Mouse (Mus musculus) embryonic facial prominence, embryonic 13.5 days (tissue): ENCODE measurements around the gene Mien1. TPM values are rescaled to one million over a fixed set of nuclear protein-coding genes. Genes with fewer than 3 reads are reported as not detected.

Experiments used
- ATAC-seq: fragments of 200-750 bp; cut with Nextera tagmentation; 2 replicates; pipeline ENCODE4 v1.8.0; 2017; ENCODE audit warnings: low read depth; ENCODE audit not compliant: insufficient number of reproducible peaks, insufficient read depth, low FRiP score, low TSS enrichment
- H3K27ac ChIP-seq: fragments of 300-500 bp; sonication (generic); 2 replicates; pipeline ENCODE4 v1.5.1; 2015; ENCODE audit warnings: moderate library complexity, mild to moderate bottlenecking, inconsistent platforms
- H3K27me3 ChIP-seq: fragments of 300-500 bp; sonication (generic); 2 replicates; pipeline ENCODE4 v1.6.1; 2015; ENCODE audit warnings: mild to moderate bottlenecking, inconsistent platforms
- H3K36me3 ChIP-seq: fragments of 300-500 bp; sonication (generic); 2 replicates; pipeline ENCODE4 v1.6.1; 2015; ENCODE audit warnings: mild to moderate bottlenecking, inconsistent platforms
- H3K4me1 ChIP-seq: fragments of 300-500 bp; sonication (generic); 2 replicates; pipeline ENCODE4 v1.6.1; 2015; ENCODE audit warnings: inconsistent platforms
- H3K4me2 ChIP-seq: fragments of 300-500 bp; sonication (generic); 2 replicates; pipeline ENCODE4 v1.6.1; 2015; ENCODE audit warnings: moderate library complexity, mild to moderate bottlenecking, inconsistent platforms
- H3K4me3 ChIP-seq: fragments of 300-500 bp; sonication (generic); 2 replicates; pipeline ENCODE4 v1.5.1; 2015; ENCODE audit warnings: mild to moderate bottlenecking, inconsistent platforms
- H3K9ac ChIP-seq: fragments of 300-500 bp; sonication (generic); 2 replicates; pipeline ENCODE4 v1.6.1; 2015; ENCODE audit warnings: mild to moderate bottlenecking, inconsistent platforms
- H3K9me3 ChIP-seq: fragments of 300-500 bp; sonication (generic); 2 replicates; pipeline ENCODE4 v1.6.1; 2016; ENCODE audit warnings: inconsistent platforms
- WGBS: fragments of 180-500 bp; shearing (Covaris S2); methylation state at CpG from one replicate; pipeline ENCODE4 v1.1.7; 2015; ENCODE audit warnings: mixed read lengths; 5-methylcytosine and 5-hydroxymethylcytosine counted together
- polyA plus RNA-seq: library from polyadenylated mRNA; unstranded; fragments of >200 nt; fragmentation: Nextera tagmentation; extraction: Ambion mirVana; gene quantifications from 2 replicates; pipeline ENCODE4 v1.2.1, GENCODE M21; 2015

The Mien1 gene
- 78.0 and 90.7 TPM in 2 replicates for polyA plus RNA-seq

DNA sequence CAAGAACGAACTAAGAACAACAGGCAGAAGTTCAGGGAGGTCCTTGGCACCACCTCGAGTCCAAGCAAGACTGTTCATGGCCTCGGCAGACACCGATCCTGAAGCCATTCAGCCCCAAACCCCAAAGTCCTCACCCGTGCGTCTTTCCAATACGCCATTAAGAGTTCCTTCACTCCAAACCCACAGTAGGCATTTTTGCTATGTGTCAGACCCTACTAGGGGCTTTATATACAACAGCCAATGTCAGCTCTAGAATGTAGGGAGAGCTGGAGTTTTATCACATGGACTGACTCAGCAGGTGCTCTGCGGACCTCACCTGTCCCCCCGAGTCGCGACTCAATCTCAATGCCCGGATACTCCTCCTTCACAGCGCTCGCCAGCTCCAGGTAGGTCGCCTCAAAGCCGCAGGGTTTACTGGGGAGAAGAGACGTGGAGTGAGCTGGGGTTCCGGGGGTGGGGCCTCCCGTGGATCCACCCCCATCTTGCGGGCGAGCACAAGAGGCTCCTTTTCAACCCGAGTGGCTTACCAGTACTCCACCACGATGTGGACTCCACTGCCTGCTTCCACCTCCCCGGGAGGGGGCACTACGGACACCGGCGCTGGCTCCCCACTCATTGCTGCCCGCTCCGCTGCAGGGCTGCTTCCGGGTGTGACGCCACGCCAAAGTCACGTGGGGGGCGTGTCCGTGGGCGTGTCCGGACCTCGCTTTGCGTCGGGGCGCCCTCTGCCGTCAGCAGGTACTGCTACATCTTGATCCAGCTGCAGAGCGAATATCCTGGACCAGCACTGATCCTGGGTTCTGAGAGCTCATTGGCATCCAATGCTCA, at the start of gene Mien1:
TSS of gene Mien1 (minus strand) at position 661 of the 828 bp plus-strand sequence.
- WGBS, result 2% methylated on average over 43 of the region's 43 CpGs

DNA sequence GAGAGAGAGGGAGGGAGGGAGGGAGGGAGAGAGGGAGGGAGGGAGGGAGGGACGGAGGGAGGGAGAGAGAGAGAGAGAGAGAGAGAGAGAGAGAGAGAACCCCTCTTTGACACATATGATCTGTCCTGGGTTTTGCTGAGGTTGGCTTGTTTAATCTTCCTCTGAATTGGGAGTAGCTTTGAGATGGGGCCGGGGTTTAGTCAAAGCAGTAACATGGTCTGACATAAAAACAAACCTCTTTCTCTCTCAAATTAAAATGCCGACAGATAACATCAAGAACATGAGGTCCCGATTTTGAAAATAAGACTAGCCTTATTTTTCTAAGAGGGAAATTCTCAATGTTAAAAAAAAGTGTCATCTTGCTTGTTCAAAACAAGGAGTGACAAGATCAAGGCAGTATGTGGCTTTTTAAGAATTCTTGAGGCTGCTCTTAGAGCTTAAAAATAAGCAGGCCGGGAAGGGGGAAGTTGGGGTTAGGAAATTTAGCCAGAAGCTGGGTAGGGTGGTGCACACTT, 48.8 kb upstream of the Mien1 start:
- ATAC-seq, result no peak
- no peak overlapping the region for H3K9ac ChIP-seq
- H3K27ac ChIP-seq, result no peak overlapping the region
- no peaks in the 10 kb centered on the region for H3K9me3 ChIP-seq
- H3K36me3 ChIP-seq, result no peaks in the 10 kb centered on the region
- peaks cover 2% of the 10 kb centered on the region; the same call in 1 of the 2 replicates for H3K27me3 ChIP-seq
- 40% methylated on average over 5 of the region's 5 CpGs for WGBS
- H3K4me3 ChIP-seq, result no peak overlapping the region
- no peaks in the 10 kb centered on the region for H3K4me1 ChIP-seq
- no peak overlapping the region for H3K4me2 ChIP-seq

More for the DNA sequence above, at the start of gene Mien1:
- Histone ChIP-seq H3K36me3 (peaks cover 39% of the 10 kb centered on the region), H3K27ac (peak within 1 kb of the TSS; percentile 39; the same call in 1 of the 2 replicates), H3K27me3 (no peaks in the 10 kb centered on the region), H3K4me2 (peak within 1 kb of the TSS; percentile 85), H3K9me3 (no peaks in the 10 kb centered on the region), H3K4me3 (peak within 1 kb of the TSS; percentile 74), H3K4me1 (peaks cover 8% of the 10 kb centered on the region), H3K9ac (peak within 1 kb of the TSS; percentile 74)
- ATAC-seq, result peak; percentile 80

- Histone ChIP-seq H3K4me3 (no peak overlapping the region), H3K4me2 (no peak overlapping the region), H3K4me1 (no peaks in the 10 kb centered on the region), H3K36me3 (no peaks in the 10 kb centered on the region), H3K9ac (no peak overlapping the region), H3K27ac (no peak overlapping the region), H3K27me3 (peaks cover 2% of the 10 kb centered on the region; the same call in 1 of the 2 replicates), H3K9me3 (no peaks in the 10 kb centered on the region)
- no peak for ATAC-seq
- 83% methylated on average over 2 of the region's 2 CpGs for WGBS
Observed at GRCm38 (mm10) chr11:98485749-98486148, 47.0 kb upstream of the Mien1 start.

DNA sequence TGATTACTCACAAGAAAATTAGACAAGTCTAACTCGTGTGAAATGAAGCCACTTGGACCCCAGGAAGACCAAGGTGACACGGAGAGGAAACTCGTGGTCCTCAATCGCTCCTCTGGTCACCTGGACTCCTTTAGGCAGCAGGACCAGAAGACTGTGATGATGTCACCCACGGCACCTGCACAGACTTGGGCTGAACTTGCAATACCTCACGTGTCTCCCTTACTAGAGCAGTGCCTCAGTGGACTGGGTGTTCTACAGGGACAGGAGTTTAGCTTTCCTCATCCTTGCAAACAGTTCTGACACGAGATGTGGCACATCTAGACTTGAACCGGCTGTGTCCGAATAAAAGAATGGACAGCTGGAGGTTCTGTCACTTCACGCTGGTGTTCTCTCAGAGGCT, 43.3 kb upstream of the Mien1 start:
- ATAC-seq, result no peak
- Histone ChIP-seq H3K36me3 (no peaks in the 10 kb centered on the region), H3K27ac (no peak overlapping the region), H3K4me1 (peaks cover 7% of the 10 kb centered on the region; the same call in 1 of the 2 replicates), H3K9ac (no peak overlapping the region), H3K9me3 (no peaks in the 10 kb centered on the region), H3K4me2 (no peak overlapping the region), H3K27me3 (no peaks in the 10 kb centered on the region; the same call in 1 of the 2 replicates), H3K4me3 (no peak overlapping the region)
- WGBS, result 87% methylated on average over 10 of the region's 10 CpGs

DNA sequence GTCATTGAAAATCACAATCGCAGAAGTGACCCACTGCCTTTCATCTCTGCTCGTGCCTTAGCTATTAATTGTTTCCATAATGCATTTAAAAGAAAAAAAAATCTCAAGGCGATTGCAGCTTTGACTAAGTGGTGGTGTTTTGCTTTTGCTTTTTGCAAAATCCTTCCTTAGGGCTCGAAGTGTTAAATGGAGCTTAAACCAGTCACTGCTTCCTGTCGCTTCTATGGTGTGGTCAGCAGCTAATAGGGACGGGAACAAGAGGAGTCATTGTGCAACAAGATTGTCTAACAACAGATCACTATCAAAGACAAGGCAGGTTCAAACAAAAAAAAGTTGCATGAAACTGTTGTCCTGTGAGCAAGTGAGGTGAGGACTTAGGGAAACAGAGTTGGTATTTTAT, 42.4 kb upstream of the Mien1 start:
- no peak overlapping the region for H3K4me3 ChIP-seq
- no peaks in the 10 kb centered on the region; the same call in 1 of the 2 replicates for H3K27me3 ChIP-seq
- no peaks in the 10 kb centered on the region for H3K36me3 ChIP-seq
- H3K4me2 ChIP-seq, result no peak overlapping the region
- no peaks in the 10 kb centered on the region for H3K9me3 ChIP-seq
- no peak overlapping the region for H3K9ac ChIP-seq
- WGBS, result 35% methylated on average over 6 of the region's 6 CpGs
- ATAC-seq, result no peak
- peaks cover 7% of the 10 kb centered on the region; the same call in 1 of the 2 replicates for H3K4me1 ChIP-seq
- no peak overlapping the region for H3K27ac ChIP-seq

DNA sequence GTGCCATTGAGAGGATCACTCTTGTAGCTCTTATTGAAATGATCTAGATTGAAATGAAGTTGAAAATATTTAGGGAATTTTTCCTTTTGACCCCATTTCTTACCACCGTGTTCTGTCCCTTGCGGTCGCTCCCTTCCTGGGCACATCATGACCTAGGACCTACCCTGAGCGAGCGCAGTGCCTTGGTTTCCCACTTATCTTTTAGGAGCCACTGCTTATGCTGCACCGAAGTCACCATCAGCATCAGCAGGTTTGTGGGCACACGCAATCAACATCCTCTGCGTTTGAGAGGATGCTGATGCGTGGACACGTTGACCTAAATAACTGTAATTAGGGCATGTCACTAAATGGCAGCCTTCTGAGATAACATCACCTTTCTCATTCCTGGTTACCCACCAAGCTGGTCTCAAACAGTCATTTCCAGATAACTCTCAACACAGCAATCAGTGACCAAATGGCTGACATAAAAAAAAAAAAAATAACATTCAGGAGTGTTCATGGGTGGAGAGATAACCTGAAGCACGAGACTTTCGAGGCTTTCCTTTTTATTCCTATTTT, 41.2 kb upstream of the Mien1 start:
- Histone ChIP-seq H3K4me1 (peaks cover 7% of the 10 kb centered on the region; the same call in 1 of the 2 replicates), H3K4me2 (no peak overlapping the region), H3K4me3 (no peak overlapping the region), H3K36me3 (no peaks in the 10 kb centered on the region), H3K27me3 (no peaks in the 10 kb centered on the region; the same call in 1 of the 2 replicates), H3K9me3 (no peaks in the 10 kb centered on the region), H3K9ac (no peak overlapping the region), H3K27ac (0 out of 2 replicates have a peak overlapping the region, but pooled peaks have one; percentile 39)
- no peak for ATAC-seq
- 81% methylated on average over 12 of the region's 12 CpGs for WGBS

DNA sequence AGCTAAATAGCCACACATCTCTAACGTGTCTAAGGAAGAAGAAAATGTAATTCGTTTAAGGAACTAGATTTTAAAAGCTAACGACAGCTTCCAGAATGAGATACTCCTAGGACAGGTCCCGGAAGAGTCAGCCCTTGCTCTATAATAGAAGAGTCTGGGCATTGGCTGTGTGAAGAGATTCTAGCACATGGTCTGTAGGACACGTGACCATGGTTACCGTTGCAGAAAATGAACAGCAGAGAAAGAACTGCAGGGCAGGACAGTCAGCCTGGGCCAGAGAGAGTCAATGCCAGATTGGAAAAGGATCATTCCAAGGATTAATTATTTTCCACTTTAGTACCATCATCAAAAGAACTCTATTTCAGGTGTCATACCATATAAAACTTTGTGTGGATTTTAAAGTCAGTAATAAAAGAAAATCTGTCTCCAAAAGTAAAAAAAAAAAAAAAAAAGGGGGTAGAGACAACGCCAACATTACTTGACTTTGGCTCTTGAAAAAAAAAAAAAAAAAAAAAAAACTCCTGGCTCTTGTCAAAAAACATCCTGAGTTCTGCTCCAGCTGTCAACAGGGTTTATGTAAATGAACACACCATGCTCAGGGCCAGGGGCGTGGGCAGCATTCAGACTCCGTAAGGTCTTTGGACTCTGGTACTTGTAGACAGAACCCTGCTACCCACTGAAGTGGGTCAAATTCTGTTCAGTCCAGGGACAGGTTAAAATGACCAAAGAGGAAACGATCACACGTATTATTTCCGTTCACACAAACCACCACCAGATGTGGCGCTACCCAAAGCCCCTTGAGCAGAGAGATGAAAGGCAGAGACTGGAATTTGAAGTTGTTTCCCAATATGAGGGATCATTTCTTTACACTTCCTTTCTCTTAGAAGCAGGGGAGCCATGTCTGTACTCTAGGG, 40.5 kb upstream of the Mien1 start:
- Histone ChIP-seq H3K4me3 (no peak overlapping the region), H3K9ac (no peak overlapping the region), H3K9me3 (no peaks in the 10 kb centered on the region), H3K27ac (no peak overlapping the region), H3K4me2 (no peak overlapping the region), H3K27me3 (no peaks in the 10 kb centered on the region; the same call in 1 of the 2 replicates), H3K36me3 (no peaks in the 10 kb centered on the region), H3K4me1 (peaks cover 7% of the 10 kb centered on the region; the same call in 1 of the 2 replicates)
- 57% methylated on average over 13 of the region's 13 CpGs for WGBS
- ATAC-seq, result no peak

DNA sequence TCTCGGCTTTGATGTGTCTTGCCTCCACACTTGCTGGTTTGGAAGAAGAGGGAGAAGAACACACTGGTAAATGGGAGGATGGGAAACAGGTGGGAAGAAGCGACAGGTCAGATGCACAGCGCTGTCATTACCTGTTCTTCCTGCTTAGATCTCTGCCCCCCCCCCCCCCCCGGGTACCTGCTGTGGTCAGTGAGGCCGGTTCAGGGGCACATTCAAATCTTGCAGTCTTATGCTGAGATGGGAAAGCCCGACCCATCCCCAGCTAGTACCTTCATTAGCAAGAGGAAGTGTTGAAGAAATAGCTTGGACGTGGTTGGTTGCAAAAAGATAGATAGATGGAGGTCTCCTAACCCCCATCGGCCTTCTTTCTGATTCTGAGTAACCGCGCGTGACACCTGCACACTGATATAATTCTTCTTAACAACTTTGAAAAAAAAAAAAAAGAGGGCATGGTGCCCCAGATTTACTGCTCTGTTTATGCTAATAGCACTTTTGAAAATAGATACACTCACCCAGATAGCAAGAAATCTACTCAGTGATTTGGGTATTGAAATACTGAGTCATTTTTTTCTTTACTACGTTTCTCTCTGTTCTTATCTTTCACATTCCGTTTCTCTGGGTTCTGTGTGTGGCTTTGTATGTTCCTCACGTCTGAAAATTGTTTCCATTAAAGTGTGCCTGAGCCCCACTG, 38.4 kb upstream of the Mien1 start:
- ATAC-seq, result no peak
- peaks cover 10% of the 10 kb centered on the region; the same call in 1 of the 2 replicates for H3K4me1 ChIP-seq

DNA sequence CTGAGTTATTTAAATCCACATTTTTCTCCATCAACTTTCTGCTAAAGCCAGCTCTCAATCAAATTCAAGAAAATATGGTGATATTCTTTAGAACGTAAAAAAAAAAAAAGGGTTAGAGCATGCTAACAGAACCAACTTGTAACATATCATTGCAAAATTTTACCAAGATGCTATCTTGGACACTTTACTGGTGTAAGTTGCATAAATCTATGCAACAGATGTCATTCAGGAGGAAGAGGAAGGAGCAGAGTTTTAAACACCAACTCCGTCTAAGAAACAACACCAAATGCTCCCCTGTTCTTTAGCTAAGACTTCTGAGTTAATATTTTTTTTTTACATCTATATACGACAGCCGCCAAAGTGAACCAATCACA, 37.6 kb upstream of the Mien1 start:
- peaks cover 10% of the 10 kb centered on the region; the same call in 1 of the 2 replicates for H3K4me1 ChIP-seq
- H3K4me3 ChIP-seq, result no peak overlapping the region
- no peak overlapping the region for H3K27ac ChIP-seq
- WGBS, result 79% methylated on average over 4 of the region's 4 CpGs
- H3K36me3 ChIP-seq, result no peaks in the 10 kb centered on the region
- H3K4me2 ChIP-seq, result no peak overlapping the region
- H3K27me3 ChIP-seq, result no peaks in the 10 kb centered on the region
- H3K9me3 ChIP-seq, result no peaks in the 10 kb centered on the region
- no peak for ATAC-seq
- no peak overlapping the region for H3K9ac ChIP-seq

More for the DNA sequence above, 38.4 kb upstream of the Mien1 start:
- Histone ChIP-seq H3K4me3 (no peak overlapping the region), H3K9me3 (no peaks in the 10 kb centered on the region), H3K36me3 (no peaks in the 10 kb centered on the region), H3K27ac (no peak overlapping the region), H3K4me2 (no peak overlapping the region), H3K27me3 (no peaks in the 10 kb centered on the region), H3K9ac (no peak overlapping the region)
- WGBS, result 69% methylated on average over 14 of the region's 14 CpGs

- Histone ChIP-seq H3K9me3 (no peaks in the 10 kb centered on the region), H3K27ac (no peak overlapping the region), H3K36me3 (no peaks in the 10 kb centered on the region), H3K4me3 (no peak overlapping the region), H3K4me2 (no peak overlapping the region), H3K9ac (no peak overlapping the region), H3K4me1 (peaks cover 12% of the 10 kb centered on the region; the same call in 1 of the 2 replicates), H3K27me3 (no peaks in the 10 kb centered on the region)
- WGBS, result 90% methylated on average over 9 of the region's 9 CpGs
- no peak for ATAC-seq
Observed at GRCm38 (mm10) chr11:98475630-98476433, 37.0 kb upstream of the Mien1 start.
